Comparison of ENCODE assay signal across 8 mouse cellular contexts in genomic region chr17:46201151-46201550, GRCm38 (mm10). TPM values are rescaled to one million over a fixed set of nuclear protein-coding genes. Genes with fewer than 3 reads are reported as not detected.
DNase-seq lines count a peak whose midpoint lies in the region; ATAC-seq and TF ChIP-seq lines count a peak whose summit lies in the region.

No protein-coding gene starts in this region.

- no peak for TF ChIP-seq CTCF in lung, postnatal 0 days (IDR thresholded peaks at IDR 0.05)

- H3K9ac ChIP-seq in lung, postnatal 0 days (replicated peaks; ENCODE audit: low read depth): no peak overlapping the region
- H3K9ac ChIP-seq in intestine, embryonic 16.5 days (ENCODE audit: low read depth, low read length): no peak overlapping the region
- H3K9ac ChIP-seq in neural tube, embryonic 15.5 days (replicated peaks): 0 out of 2 replicates have a peak overlapping the region, but pooled peaks have one; percentile 23

- 0 out of 2 replicates have a peak, but pooled peaks cover 9% of the 10 kb centered on the region for H3K36me3 ChIP-seq in lung, postnatal 0 days (ENCODE audit: insufficient read depth, low read length)
- peaks cover 62% of the 10 kb centered on the region for H3K36me3 ChIP-seq in embryonic facial prominence, embryonic 10.5 days (replicated peaks)
- H3K36me3 ChIP-seq in intestine, embryonic 16.5 days (ENCODE audit: control insufficient read depth, insufficient read depth, low read length): peaks cover 4% of the 10 kb centered on the region; the same call in 1 of the 2 replicates
- peaks cover 36% of the 10 kb centered on the region for H3K36me3 ChIP-seq in neural tube, embryonic 15.5 days

- peaks cover 5% of the 10 kb centered on the region; the same call in 1 of the 2 replicates for H3K4me1 ChIP-seq in lung, postnatal 0 days (ENCODE audit: insufficient read depth, low read depth, low read length)
- H3K4me1 ChIP-seq in embryonic facial prominence, embryonic 10.5 days: peaks cover 28% of the 10 kb centered on the region
- H3K4me1 ChIP-seq in intestine, embryonic 16.5 days (ENCODE audit: control insufficient read depth, insufficient read depth, low read length): peaks cover 15% of the 10 kb centered on the region
- peaks cover 37% of the 10 kb centered on the region for H3K4me1 ChIP-seq in neural tube, embryonic 15.5 days

- H3K27ac ChIP-seq in lung, postnatal 0 days (ENCODE audit: low read length): no peak overlapping the region
- no peak overlapping the region for H3K27ac ChIP-seq in embryonic facial prominence, embryonic 10.5 days (replicated peaks)
- no peak overlapping the region for H3K27ac ChIP-seq in intestine, embryonic 16.5 days (ENCODE audit: low read length)
- no peak overlapping the region for H3K27ac ChIP-seq in neural tube, embryonic 15.5 days (replicated peaks)

- H3K4me3 ChIP-seq in lung, postnatal 0 days (ENCODE audit: low read depth, low read length): no peak overlapping the region
- peak overlapping the region; percentile 87 for H3K4me3 ChIP-seq in embryonic facial prominence, embryonic 10.5 days
- H3K4me3 ChIP-seq in intestine, embryonic 16.5 days (ENCODE audit: low read length): peak overlapping the region; percentile 97
- H3K4me3 ChIP-seq in neural tube, embryonic 15.5 days (replicated peaks): no peak overlapping the region

- no peaks in the 10 kb centered on the region for H3K9me3 ChIP-seq in lung, postnatal 0 days (ENCODE audit: low read length)
- H3K9me3 ChIP-seq in embryonic facial prominence, embryonic 10.5 days: no peaks in the 10 kb centered on the region
- H3K9me3 ChIP-seq in intestine, embryonic 16.5 days (ENCODE audit: control insufficient read depth, low read length): no peaks in the 10 kb centered on the region
- no peaks in the 10 kb centered on the region for H3K9me3 ChIP-seq in neural tube, embryonic 15.5 days (replicated peaks)

- DNase-seq in lung, postnatal 0 days (ENCODE audit: low spot score): peak; percentile 26
- DNase-seq in lung, adult 18-20 months: no peak
- no peak for DNase-seq in embryonic facial prominence, embryonic 10.5 days (ENCODE audit: low spot score)
- no peak for DNase-seq in retina, embryonic 14.5 days (ENCODE audit: low spot score)
- no peak for DNase-seq in thymus, adult 18-20 months
- DNase-seq in Muller cell, postnatal 12 days (ENCODE audit: inconsistent ontology term): no peak

- ATAC-seq in lung, postnatal 0 days: no peak
- no peak for ATAC-seq in intestine, embryonic 16.5 days
- no peak for ATAC-seq in neural tube, embryonic 15.5 days (ENCODE audit: low FRiP score)

- H3K27me3 ChIP-seq in lung, postnatal 0 days (replicated peaks; ENCODE audit: insufficient read depth, low read length): no peaks in the 10 kb centered on the region
- no peaks in the 10 kb centered on the region for H3K27me3 ChIP-seq in embryonic facial prominence, embryonic 10.5 days (replicated peaks; ENCODE audit: low read depth, poor library complexity, severe bottlenecking)
- H3K27me3 ChIP-seq in intestine, embryonic 16.5 days (replicated peaks; ENCODE audit: control insufficient read depth, insufficient read depth, low read length): no peaks in the 10 kb centered on the region
- H3K27me3 ChIP-seq in neural tube, embryonic 15.5 days (replicated peaks): no peaks in the 10 kb centered on the region

- no peak for TF ChIP-seq EP300 in lung, postnatal 0 days (IDR thresholded peaks at IDR 0.05)

- peak overlapping the region; percentile 84; the same call in 1 of the 2 replicates for H3K4me2 ChIP-seq in lung, postnatal 0 days (replicated peaks; ENCODE audit: low read depth, low read length)
- peak overlapping the region; percentile 73 for H3K4me2 ChIP-seq in intestine, embryonic 16.5 days (ENCODE audit: low read depth, low read length)
- peak overlapping the region; percentile 88 for H3K4me2 ChIP-seq in neural tube, embryonic 15.5 days

- WGBS in lung, postnatal 0 days: 36% methylated on average over 6 of the region's 6 CpGs
- 77% methylated on average over 6 of the region's 6 CpGs for WGBS in embryonic facial prominence, embryonic 10.5 days
- 48% methylated on average over 6 of the region's 6 CpGs for WGBS in intestine, embryonic 16.5 days
- WGBS in neural tube, embryonic 15.5 days: 61% methylated on average over 6 of the region's 6 CpGs

RNA-seq across cellular contexts. Expression of gene Polh, which starts 1.3 kb away (rescaled TPM):
- 6.6 and 8.6 TPM in 2 replicates for polyA plus RNA-seq in lung, postnatal 0 days (2015; fragmentation: Nextera tagmentation; extraction: Ambion mirVana)
- 15.1 and 15.7 TPM in 2 replicates for polyA plus RNA-seq in embryonic facial prominence, embryonic 10.5 days (2016; fragmentation: Nextera tagmentation; extraction: Ambion mirVana)
- polyA plus RNA-seq in intestine, embryonic 16.5 days (2015; fragmentation: Nextera tagmentation; extraction: Ambion mirVana): 9.9 and 11.1 TPM in 2 replicates
- polyA plus RNA-seq in neural tube, embryonic 15.5 days (2015; fragmentation: Nextera tagmentation; extraction: Ambion mirVana): 7.9 and 8.8 TPM in 2 replicates

RNA-seq across cellular contexts. Expression of gene Xpo5, which starts 1.4 kb away (rescaled TPM):
- polyA plus RNA-seq in lung, postnatal 0 days (2015; fragmentation: Nextera tagmentation; extraction: Ambion mirVana): 14.8 and 16.2 TPM in 2 replicates
- 72.7 and 77.6 TPM in 2 replicates for polyA plus RNA-seq in embryonic facial prominence, embryonic 10.5 days (2016; fragmentation: Nextera tagmentation; extraction: Ambion mirVana)
- polyA plus RNA-seq in intestine, embryonic 16.5 days (2015; fragmentation: Nextera tagmentation; extraction: Ambion mirVana): 24.8 and 26.7 TPM in 2 replicates
- 29.9 and 31.0 TPM in 2 replicates for polyA plus RNA-seq in neural tube, embryonic 15.5 days (2015; fragmentation: Nextera tagmentation; extraction: Ambion mirVana)

RNA-seq across cellular contexts. Expression of gene Gtpbp2, which starts 40.3 kb away (rescaled TPM):
- 38.8 and 39.5 TPM in 2 replicates for polyA plus RNA-seq in lung, postnatal 0 days (2015; fragmentation: Nextera tagmentation; extraction: Ambion mirVana)
- 33.8 and 34.9 TPM in 2 replicates for polyA plus RNA-seq in embryonic facial prominence, embryonic 10.5 days (2016; fragmentation: Nextera tagmentation; extraction: Ambion mirVana)
- 25.3 and 29.2 TPM in 2 replicates for polyA plus RNA-seq in intestine, embryonic 16.5 days (2015; fragmentation: Nextera tagmentation; extraction: Ambion mirVana)
- 41.3 and 43.5 TPM in 2 replicates for polyA plus RNA-seq in neural tube, embryonic 15.5 days (2015; fragmentation: Nextera tagmentation; extraction: Ambion mirVana)

RNA-seq across cellular contexts. Expression of gene Polr1c, which starts 46.7 kb away (rescaled TPM):
- polyA plus RNA-seq in lung, postnatal 0 days (2015; fragmentation: Nextera tagmentation; extraction: Ambion mirVana): 82.0 and 89.9 TPM in 2 replicates
- 125 and 130 TPM in 2 replicates for polyA plus RNA-seq in embryonic facial prominence, embryonic 10.5 days (2016; fragmentation: Nextera tagmentation; extraction: Ambion mirVana)
- polyA plus RNA-seq in intestine, embryonic 16.5 days (2015; fragmentation: Nextera tagmentation; extraction: Ambion mirVana): 64.5 and 69.5 TPM in 2 replicates
- 73.7 and 76.4 TPM in 2 replicates for polyA plus RNA-seq in neural tube, embryonic 15.5 days (2015; fragmentation: Nextera tagmentation; extraction: Ambion mirVana)

RNA-seq across cellular contexts. Expression of gene Yipf3, which starts 46.7 kb away (rescaled TPM):
- polyA plus RNA-seq in lung, postnatal 0 days (2015; fragmentation: Nextera tagmentation; extraction: Ambion mirVana): 185 and 199 TPM in 2 replicates
- 66.6 and 70.6 TPM in 2 replicates for polyA plus RNA-seq in embryonic facial prominence, embryonic 10.5 days (2016; fragmentation: Nextera tagmentation; extraction: Ambion mirVana)
- 122 and 123 TPM in 2 replicates for polyA plus RNA-seq in intestine, embryonic 16.5 days (2015; fragmentation: Nextera tagmentation; extraction: Ambion mirVana)
- 87.8 and 97.8 TPM in 2 replicates for polyA plus RNA-seq in neural tube, embryonic 15.5 days (2015; fragmentation: Nextera tagmentation; extraction: Ambion mirVana)

Comparison
In these comparisons a context has a peak if more than half of its experiments do, and no peak if none do; other contexts are left out.
1. H3K4me3 ChIP-seq: peak in embryonic facial prominence, embryonic 10.5 days (single experiment) and intestine, embryonic 16.5 days (single experiment); none in lung, postnatal 0 days (single experiment) and neural tube, embryonic 15.5 days (single experiment).
2. Peak in every context shown above with its lines, with median percentiles within 50 percentile points of each other: H3K4me2 ChIP-seq.